Mouse (Mus musculus): Measurements from ENCODE around the gene Mrpl27.
"Not testable (repeated sequence)": the region's sequence is repeated elsewhere in the genome, so short reads cannot be mapped to it uniquely, and the experiment has no call there.

Mrpl27 gene

GRCm38 (mm10) chr11:94653663-94654436 lies at the start of gene Mrpl27, which contains the start of gene Eme1:
Gene Mrpl27 (plus strand): TSS chr11:94653767.
Gene Eme1 (minus strand): TSS chr11:94653964.
- DNase-seq (ENCODE audit: low read depth, low spot score): peak; percentile 88

GRCm38 (mm10) chr11:94610744-94611740 lies 42.5 kb upstream of the Mrpl27 start:
- DNase-seq (ENCODE audit: low read depth, low spot score): peak; percentile 47

GRCm38 (mm10) chr11:94614603-94615002 lies 39.0 kb upstream of the Mrpl27 start:
- no peak for DNase-seq (ENCODE audit: low read depth, low spot score)

- DNase-seq (ENCODE audit: low read depth, low spot score): no peak
Observed at GRCm38 (mm10) chr11:94615494-94615893, 38.1 kb upstream of the Mrpl27 start.

- DNase-seq (ENCODE audit: low read depth, low spot score): no peak
Observed at GRCm38 (mm10) chr11:94617646-94618045, 35.9 kb upstream of the Mrpl27 start.

GRCm38 (mm10) chr11:94620766-94621457 lies 32.7 kb upstream of the Mrpl27 start:
- DNase-seq (ENCODE audit: low read depth, low spot score): peak; percentile 62

GRCm38 (mm10) chr11:94621458-94621852 lies 32.1 kb upstream of the Mrpl27 start:
- peak; percentile 42 for DNase-seq (ENCODE audit: low read depth, low spot score)

GRCm38 (mm10) chr11:94622162-94622561 lies 31.4 kb upstream of the Mrpl27 start:
- no peak for DNase-seq (ENCODE audit: low read depth, low spot score)

- DNase-seq (ENCODE audit: low read depth, low spot score): peak; percentile 91
Observed at GRCm38 (mm10) chr11:94629199-94629883, 24.2 kb upstream of the Mrpl27 start, which contains the start of gene Lrrc59. Gene Lrrc59 (plus strand): TSS chr11:94629767.

- DNase-seq (ENCODE audit: low read depth, low spot score): no peak
Observed at GRCm38 (mm10) chr11:94629884-94630198, 23.7 kb upstream of the Mrpl27 start.

- peak; percentile 69 for DNase-seq (ENCODE audit: low read depth, low spot score)
Observed at GRCm38 (mm10) chr11:94630199-94631011, 23.2 kb upstream of the Mrpl27 start.

GRCm38 (mm10) chr11:94631969-94632368 lies 21.6 kb upstream of the Mrpl27 start:
- DNase-seq (ENCODE audit: low read depth, low spot score): no peak

- no peak for DNase-seq (ENCODE audit: low read depth, low spot score)
Observed at GRCm38 (mm10) chr11:94632988-94633387, 20.6 kb upstream of the Mrpl27 start.

- DNase-seq (ENCODE audit: low read depth, low spot score): no peak
Observed at GRCm38 (mm10) chr11:94634431-94634830, 19.1 kb upstream of the Mrpl27 start.

GRCm38 (mm10) chr11:94644461-94645219 lies 8.9 kb upstream of the Mrpl27 start:
- DNase-seq (ENCODE audit: low read depth, low spot score): no peak

- no peak for DNase-seq (ENCODE audit: low read depth, low spot score)
Observed at GRCm38 (mm10) chr11:94646457-94646856, 7.1 kb upstream of the Mrpl27 start.

GRCm38 (mm10) chr11:94651241-94651640 lies 2.3 kb upstream of the Mrpl27 start:
- not testable (repeated sequence) for DNase-seq (ENCODE audit: low read depth, low spot score)

- no peak for DNase-seq (ENCODE audit: low read depth, low spot score)
Observed at GRCm38 (mm10) chr11:94652973-94653372, 594 bp upstream of the Mrpl27 start.

GRCm38 (mm10) chr11:94661344-94661743 lies 7.8 kb downstream of the Mrpl27 start:
- DNase-seq (ENCODE audit: low read depth, low spot score): no peak

Data from 3T3-L1 (cell line).